Mouse (Mus musculus): ENCODE results near the gene Elmod2.
A peak's percentile ranks its signal among the peaks of the same experiment; 100 is the strongest.
"Not testable (repeated sequence)": the region's sequence is repeated elsewhere in the genome, so short reads cannot be mapped to it uniquely, and the experiment has no call there.

Gene Elmod2

DNA sequence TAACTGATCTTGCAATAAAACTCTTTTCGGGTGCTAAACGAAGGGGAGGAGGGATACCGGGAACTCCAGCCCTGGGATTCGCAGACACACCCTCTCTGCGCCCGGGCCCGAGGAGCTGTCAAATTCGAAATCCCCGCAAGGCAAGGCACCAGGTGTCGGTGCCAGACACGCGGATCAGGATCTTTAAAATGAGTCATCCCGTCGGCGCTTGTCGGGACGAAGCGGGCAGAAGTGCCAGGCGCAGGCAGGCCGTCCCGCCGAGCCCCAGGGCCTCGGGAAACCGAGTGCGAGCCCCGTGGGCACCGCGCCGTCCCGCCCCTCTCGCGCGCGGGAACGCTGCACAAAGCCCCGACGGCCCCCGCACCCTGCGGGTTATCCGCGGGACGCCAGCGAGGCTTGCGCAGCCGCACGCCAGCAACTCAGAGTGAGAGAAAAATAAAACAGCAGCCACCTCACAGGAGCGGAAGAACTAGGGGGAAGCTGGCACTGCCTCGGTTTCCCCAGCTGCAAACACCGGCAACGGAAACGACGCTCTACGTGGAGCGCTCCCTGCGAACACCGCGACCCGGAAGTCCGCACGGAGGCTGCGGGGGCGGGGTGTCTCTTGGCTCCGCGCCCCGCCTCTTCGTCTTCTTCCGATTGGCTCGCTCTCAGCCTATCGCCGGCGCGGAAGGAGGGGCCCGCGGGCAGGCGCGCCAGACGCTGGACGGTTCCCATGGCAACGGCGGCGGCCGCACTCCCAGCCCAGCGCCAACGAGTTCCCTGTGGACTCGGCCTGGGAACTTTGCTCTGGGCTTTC is at the start of gene Elmod2:
Gene Elmod2 (minus strand): TSS at position 588 of the 799 bp plus-strand sequence.
- peak; percentile 97 for DNase-seq

DNA sequence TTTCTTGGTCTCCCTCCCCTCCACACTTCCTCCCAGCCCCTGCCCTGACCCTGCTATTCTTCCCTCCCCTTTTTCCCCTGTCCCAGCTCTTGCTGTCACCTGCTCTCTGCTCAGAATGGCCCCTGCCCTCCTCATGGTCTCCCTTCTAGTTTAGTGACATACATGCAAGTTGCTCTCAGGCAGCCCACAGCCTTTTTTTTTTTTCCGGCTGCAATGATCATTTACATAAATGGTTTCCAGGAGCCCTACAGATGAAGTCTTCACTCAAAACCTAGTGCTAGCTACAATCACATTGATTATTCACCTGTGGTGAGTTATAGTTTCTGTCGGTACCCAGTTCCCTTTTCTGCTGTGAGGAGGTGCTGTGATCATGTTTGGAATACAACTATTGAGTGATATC is 48.7 kb upstream of the Elmod2 start:
- DNase-seq = no peak

GRCm38 (mm10) chr8:83380141-83380540 is 47.9 kb upstream of the Elmod2 start:
- no peak for DNase-seq

DNA sequence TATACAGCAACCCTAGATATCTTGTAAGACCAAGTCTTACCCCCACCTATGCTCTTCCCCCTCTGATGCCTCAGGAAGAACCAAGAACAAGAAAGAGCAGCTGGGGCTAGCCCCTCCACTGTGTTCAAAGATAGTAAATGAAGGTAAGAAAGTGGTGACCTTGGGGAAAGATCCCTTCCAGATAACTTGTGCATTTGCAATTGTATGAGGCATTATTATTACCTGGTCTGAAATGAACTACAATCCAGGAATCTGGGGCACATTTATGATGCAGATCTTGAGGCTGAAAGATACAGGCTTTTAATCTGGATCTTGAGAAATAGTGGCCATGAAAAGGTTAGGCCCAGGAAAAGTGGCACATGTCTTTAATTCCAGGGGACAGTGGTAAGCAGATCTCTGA is 44.9 kb upstream of the Elmod2 start:
- DNase-seq = no peak

- DNase-seq = no peak
Observed at GRCm38 (mm10) chr8:83363156-83363769, 31.0 kb upstream of the Elmod2 start.

- no peak for DNase-seq
Observed at GRCm38 (mm10) chr8:83351315-83351714, 19.0 kb upstream of the Elmod2 start.

DNA sequence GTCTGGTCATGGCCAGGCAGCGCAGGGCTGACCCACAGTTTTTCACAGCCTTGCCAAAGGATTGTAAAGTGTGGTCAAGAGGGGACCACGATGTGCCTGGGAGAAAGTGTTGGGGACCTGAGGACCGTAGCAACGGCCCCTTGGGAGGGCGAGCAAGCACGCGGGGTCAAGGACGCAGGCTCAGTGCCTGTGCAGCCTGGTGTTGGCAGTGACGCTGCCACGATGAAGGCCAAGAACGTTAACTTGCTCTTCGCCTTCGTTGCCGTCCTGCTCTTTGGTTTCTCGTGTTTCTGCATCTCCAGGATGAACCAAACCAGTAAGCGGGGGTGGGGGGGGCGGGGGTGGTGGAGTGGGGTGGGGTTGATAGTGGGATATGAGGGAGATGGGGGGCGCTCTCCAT is 16.0 kb upstream of the Elmod2 start, which contains the start of gene Mgat4d:
Gene Mgat4d (plus strand): TSS at position 209 of the 400 bp plus-strand sequence.
- no peak for DNase-seq

DNA sequence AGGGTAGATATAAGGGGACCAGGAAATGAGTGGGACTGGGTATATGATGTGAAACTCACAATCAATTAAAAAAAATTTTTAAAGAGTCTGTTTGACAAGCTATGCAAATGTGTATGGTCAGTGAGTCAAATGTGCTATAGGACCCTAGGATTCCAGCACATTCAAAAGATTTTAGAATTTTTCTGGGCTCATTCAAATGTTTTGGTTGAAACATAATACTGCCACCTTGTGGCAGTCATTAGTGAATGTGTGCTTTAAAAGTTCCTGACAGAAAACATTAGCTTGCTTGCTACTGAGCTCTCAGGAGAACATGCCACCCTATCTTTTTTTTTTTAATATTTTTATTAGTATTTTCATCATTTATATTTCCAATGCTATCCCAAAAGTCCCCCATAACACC is 10.4 kb upstream of the Elmod2 start:
- DNase-seq = no peak

DNA sequence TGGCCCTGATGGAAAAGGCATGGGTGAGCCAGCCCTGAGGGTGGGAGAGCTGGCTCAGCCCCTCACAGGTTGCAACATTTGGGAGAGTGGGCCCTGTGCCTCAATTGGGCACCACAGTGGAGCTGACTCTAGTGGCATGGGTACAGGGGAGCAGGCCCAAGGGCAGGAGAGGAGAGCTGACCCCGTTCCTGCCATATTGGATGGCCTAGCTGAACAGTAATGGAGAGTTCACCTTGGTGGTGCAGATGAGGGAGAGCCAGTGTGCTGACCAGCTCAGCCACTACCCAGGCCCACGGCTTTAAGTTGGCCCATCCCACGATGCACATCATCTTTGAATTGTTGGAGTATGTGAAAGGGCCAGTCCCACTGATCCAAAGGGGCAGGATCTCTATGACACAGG is 9.8 kb upstream of the Elmod2 start:
- no peak for DNase-seq

GRCm38 (mm10) chr8:83332864-83333263 is 578 bp upstream of the Elmod2 start:
- DNase-seq = no peak

DNA sequence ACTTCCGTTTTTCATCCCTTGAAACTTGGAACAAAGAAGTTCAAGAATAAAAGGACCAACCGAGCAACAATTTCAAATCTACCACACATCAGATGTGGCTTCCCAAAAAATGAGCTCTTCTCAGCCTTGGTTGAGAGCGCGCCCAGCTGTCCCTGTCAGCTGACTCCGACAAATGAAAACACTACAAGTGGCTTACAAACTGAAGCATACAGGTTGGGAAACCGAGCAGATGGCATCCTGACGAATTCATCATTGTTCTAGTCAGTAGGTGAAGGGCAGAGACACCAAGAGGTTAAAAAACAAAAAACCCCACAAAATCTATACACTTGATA is 753 bp downstream of the Elmod2 start:
- peak; percentile 31 for DNase-seq

DNA sequence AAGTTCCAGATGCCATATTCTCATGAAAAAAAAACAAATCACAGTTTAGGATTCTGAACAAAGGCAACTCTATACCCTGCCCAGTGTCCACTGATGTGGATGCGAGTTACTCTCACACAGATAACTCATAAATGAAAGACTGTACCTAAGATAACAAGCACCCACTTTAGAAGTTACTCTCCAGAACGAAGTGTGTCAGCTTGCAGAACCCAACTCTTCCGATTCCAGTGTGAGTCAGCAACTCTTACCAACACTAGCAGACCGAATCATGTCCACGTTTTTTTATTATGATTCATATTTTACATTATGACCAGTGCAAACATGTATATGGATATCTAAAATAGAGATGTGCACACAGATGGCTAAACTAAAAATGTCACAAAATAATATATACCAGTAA is 4.4 kb downstream of the Elmod2 start:
- DNase-seq = no peak

DNA sequence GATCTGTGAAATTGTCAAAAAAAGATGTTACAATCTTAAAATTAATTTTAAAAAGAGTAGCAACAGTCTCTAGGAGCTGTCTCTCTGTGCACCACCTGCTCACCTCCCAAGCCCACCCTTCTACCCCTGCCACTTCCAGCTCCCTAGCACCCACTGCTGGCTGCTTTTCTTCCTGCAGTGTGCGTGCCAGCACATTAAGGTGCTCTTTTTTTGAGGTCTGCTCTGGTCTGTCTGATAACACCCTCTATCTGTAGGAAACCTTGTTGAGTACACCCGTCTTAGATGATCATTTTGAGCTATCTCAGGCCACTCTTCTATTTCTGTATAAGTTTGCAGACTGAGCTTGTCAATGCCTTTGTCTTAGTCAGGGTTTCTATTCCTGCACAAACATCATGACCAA is 9.2 kb downstream of the Elmod2 start:
- no peak for DNase-seq

GRCm38 (mm10) chr8:83322374-83322773 is 9.9 kb downstream of the Elmod2 start:
- no peak for DNase-seq

DNA sequence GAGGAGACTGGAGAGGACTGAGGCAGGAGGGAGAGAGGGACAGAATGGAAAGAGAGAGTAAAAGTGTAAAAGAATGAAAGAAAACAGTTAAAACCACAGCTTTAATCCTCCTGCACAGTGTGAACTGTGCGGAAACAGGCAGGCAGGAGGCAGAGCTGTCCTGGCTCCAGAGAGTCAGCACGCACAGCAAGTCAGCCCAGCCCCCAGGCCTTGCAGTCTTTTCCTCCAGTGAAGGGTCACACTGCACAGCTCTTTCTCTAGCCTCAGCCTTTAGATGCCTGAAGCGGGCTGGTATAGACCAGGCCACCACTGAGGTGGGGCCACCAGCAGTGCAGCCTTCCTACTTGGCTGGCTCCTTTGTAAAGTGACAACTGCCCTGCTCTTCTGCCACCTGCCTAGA is 11.7 kb downstream of the Elmod2 start:
- DNase-seq = no peak

DNA sequence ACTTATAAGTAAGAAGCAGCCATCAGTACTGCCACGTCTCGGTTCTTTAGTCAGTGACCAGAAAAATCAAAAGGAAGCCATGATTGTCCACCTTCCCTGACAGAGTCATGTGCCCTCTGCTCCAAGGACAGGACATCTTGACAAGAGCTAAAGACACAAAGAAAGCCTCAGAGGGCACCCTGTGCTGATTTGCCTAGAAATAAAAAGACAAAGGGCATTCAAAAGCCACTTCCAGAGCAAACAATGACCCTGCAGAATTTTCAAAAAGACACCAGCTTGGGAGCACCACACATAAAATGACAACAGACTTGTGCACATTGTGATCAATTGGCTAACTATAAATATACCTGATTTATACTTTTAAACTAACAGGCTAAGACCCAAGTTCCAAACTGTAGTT is 16.6 kb downstream of the Elmod2 start:
- DNase-seq = no peak

GRCm38 (mm10) chr8:83315084-83315483 is 17.2 kb downstream of the Elmod2 start:
- DNase-seq = not testable (repeated sequence)

GRCm38 (mm10) chr8:83309836-83310235 is 22.4 kb downstream of the Elmod2 start:
- DNase-seq = no peak

DNA sequence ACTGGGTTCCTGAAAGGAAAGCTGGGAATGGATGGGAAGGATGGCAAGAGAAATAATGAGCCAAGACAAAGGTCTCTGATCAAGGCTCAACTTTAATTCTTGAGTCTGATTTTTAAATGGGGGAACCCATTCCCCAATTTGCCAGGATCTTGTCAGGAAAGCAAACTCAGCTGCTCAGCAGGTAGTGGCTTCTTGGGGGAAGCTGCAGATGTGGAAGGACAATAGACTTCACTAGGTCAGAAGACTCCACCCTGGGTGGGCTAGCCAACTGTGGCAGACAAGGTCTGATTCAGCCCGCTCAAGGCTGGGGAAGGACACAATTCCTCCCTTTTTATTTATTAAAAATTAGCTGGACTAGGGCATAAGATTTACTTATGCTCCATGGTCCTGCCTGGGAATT is 27.3 kb downstream of the Elmod2 start:
- DNase-seq = no peak

DNA sequence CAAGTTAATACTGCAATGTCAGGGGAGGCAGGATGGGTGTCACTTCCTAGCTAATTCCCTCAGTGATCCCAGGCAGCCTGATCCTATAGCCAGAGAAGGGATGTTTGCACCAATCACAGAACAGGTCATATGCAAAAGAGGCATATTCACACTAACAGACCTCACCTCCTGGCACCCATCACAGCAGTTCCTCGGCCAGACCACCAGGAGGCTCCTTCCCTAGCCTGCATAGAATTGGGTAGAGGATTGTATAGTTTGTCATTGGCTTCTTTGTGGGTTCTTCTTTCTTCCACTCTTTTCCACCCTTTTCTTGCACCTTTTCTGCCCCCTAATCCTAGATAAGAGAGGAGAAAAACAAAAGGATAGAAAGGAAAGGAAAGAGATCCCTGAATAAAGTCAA is 32.2 kb downstream of the Elmod2 start:
- DNase-seq = no peak

- DNase-seq = no peak
Observed at GRCm38 (mm10) chr8:83297375-83297774, 34.9 kb downstream of the Elmod2 start.

GRCm38 (mm10) chr8:83290176-83290575 is 42.1 kb downstream of the Elmod2 start, which contains the start of gene Ucp1:
TSS of gene Ucp1 (plus strand) at chr8:83290352.
- no peak for DNase-seq

DNA sequence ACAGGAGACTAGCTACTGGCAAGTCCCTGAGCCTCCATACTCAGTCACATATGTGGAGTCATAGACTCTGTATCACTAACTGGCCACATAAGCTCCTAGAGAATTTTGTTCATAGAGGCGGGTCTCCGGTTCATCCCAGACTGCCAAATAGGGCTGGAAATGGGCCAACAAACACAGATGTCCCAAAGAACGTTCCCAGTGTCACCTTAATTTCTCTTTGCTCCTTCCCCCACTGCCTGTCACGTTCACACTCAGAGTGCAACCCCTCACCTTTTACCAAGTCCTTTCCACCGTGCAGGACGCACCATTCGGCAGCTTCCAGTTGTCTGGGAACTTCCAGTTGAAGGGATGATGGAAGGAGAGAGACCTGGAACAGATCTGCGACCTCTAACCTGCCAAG is 46.9 kb downstream of the Elmod2 start:
- no peak for DNase-seq

GRCm38 (mm10) chr8:83278431-83278830 is 53.9 kb downstream of the Elmod2 start:
- no peak for DNase-seq

- DNase-seq = no peak
Observed at GRCm38 (mm10) chr8:83274470-83274869, 57.8 kb downstream of the Elmod2 start.
